Mouse (Mus musculus) lung, adult 2 months (tissue): ENCODE measurements around the gene Kdr.

Experiments used
- CTCF ChIP-seq: fragments of 200-500 bp; IDR thresholded peaks from 2 replicates; pipeline ENCODE4 v1.5.1; 2011; ENCODE audit warnings: mild to moderate bottlenecking, low read length, control low read depth; ENCODE audit not compliant: insufficient read depth
- POLR2A ChIP-seq: fragments of 200-500 bp; IDR thresholded peaks from 2 replicates; pipeline ENCODE4 v1.6.1; 2011; ENCODE audit warnings: low read depth, mild to moderate bottlenecking, control low read depth, low read length, borderline replicate concordance; ENCODE audit errors: extremely low read depth

DNA sequence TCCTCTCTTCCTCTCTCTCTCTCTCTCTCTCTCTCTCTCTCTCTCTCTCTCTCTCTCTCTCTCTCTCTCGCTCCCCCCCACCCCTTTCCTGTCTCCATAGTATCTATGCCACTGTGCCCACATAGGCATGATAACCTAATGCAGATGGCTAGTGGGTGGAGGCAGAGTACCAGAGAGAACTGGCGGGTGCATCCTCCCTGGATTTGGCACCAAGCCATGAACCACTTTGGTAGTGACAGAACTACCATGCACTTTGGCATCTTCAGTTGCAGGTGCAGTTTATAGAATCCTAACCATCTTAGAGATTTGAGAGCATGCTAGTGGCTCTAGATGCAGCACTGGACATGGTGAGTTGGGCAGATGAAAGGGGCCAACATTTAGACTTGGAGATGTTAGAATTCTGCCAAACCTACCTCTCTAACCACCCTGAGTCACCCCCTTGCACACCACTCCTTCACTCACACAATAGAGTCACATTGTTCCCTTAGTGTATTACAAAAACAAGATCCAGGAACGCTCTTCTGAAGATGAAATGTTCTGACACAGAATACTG is 23.4 kb downstream of the Kdr start:
- TF ChIP-seq CTCF (no peak), POLR2A (no peak)
